Mouse (Mus musculus) liver, embryonic 14.5 days (tissue): ENCODE data around the gene Tsc22d2. TPM values are rescaled to one million over a fixed set of nuclear protein-coding genes. Genes with fewer than 3 reads are reported as not detected.
A peak's percentile ranks its signal among the peaks of the same experiment; 100 is the strongest.

Experiments used
- ATAC-seq: fragments of 200-750 bp; cut with Nextera tagmentation; 2 replicates; pipeline ENCODE4 v1.8.0; 2017; ENCODE audit warnings: moderate number of reproducible peaks, mild to moderate bottlenecking, moderate library complexity; ENCODE audit not compliant: insufficient read depth
- DNase-seq, 3 experiments: peaks; one replicate each; pipeline ENCODE4 v3.0.0-alpha.2; 2012 to 2013; ENCODE audit warnings: low read depth in 3 of 3, low spot score in 3 of 3
- H3K27ac ChIP-seq: fragments of 300-500 bp; sonication (generic); 2 replicates; pipeline ENCODE4 v1.5.1; 2014; ENCODE audit warnings: moderate library complexity, mild to moderate bottlenecking, control low read depth, inconsistent platforms
- H3K27me3 ChIP-seq: fragments of 300-500 bp; sonication (generic); 2 replicates; pipeline ENCODE4 v1.6.1; 2014; ENCODE audit warnings: mild to moderate bottlenecking, low read length, moderate library complexity; ENCODE audit not compliant: control insufficient read depth, insufficient read depth
- H3K36me3 ChIP-seq: fragments of 300-500 bp; sonication (generic); replicated peaks from 2 replicates; pipeline ENCODE4 v1.6.1; 2014; ENCODE audit warnings: low read depth; ENCODE audit not compliant: control insufficient read depth, insufficient read depth
- H3K4me1 ChIP-seq, 2 experiments: fragments of 200-500 bp in 1 of 2; fragments of 300-500 bp in 1 of 2; sonication (generic) in 1 of 2; replicated peaks; 2 replicates each; pipeline ENCODE4 v1.6.1; 2012 to 2014; ENCODE audit warnings: antibody characterized with exemption in 1 of 2, inconsistent platforms in 1 of 2, low read length in 1 of 2; ENCODE audit not compliant: control insufficient read depth in 2 of 2, insufficient read depth in 2 of 2
- H3K4me2 ChIP-seq: fragments of 300-500 bp; sonication (generic); 2 replicates; pipeline ENCODE4 v1.6.1; 2014; ENCODE audit warnings: low read depth, mild to moderate bottlenecking, control low read depth, moderate library complexity
- H3K4me3 ChIP-seq, 2 experiments: fragments of 200-500 bp in 1 of 2; fragments of 300-500 bp in 1 of 2; sonication (generic) in 1 of 2; 2 replicates each; pipeline ENCODE4 v1.5.1; 2012 to 2014; ENCODE audit warnings: low read depth in 2 of 2, low read length in 2 of 2, mild to moderate bottlenecking in 2 of 2, control low read depth in 1 of 2, inconsistent platforms in 1 of 2, moderate library complexity in 1 of 2; ENCODE audit not compliant: insufficient read depth in 1 of 2
- H3K9ac ChIP-seq: fragments of 300-500 bp; sonication (generic); replicated peaks from 2 replicates; pipeline ENCODE4 v1.6.1; 2014; ENCODE audit warnings: mild to moderate bottlenecking, control low read depth, moderate library complexity
- H3K9me3 ChIP-seq: fragments of 300-500 bp; sonication (generic); 2 replicates; pipeline ENCODE4 v1.6.1; 2016; ENCODE audit warnings: low read length, mixed read lengths; ENCODE audit not compliant: control insufficient read depth
- CTCF ChIP-seq: IDR thresholded peaks from 2 replicates; pipeline ENCODE4 v1.5.1; 2016; ENCODE audit warnings: antibody characterized with exemption, low read depth, control low read depth
- EP300 ChIP-seq: IDR thresholded peaks from 2 replicates; pipeline ENCODE4 v1.6.1; 2016; ENCODE audit warnings: antibody characterized with exemption, low read depth
- WGBS: fragments of 180-500 bp; shearing (Covaris S2); extraction: QIAGEN DNeasy Blood & Tissue Kit; methylation state at CpG from one replicate; pipeline ENCODE4 v1.1.7; 2014; ENCODE audit not compliant: insufficient replicate concordance; 5-methylcytosine and 5-hydroxymethylcytosine counted together
- polyA plus RNA-seq, 2 experiments: library from polyadenylated mRNA; depleted of rRNA in 1 of 2; stranded (reverse) in 1 of 2; unstranded in 1 of 2; fragments of >200 nt; fragmentation: Nextera tagmentation in 1 of 2; extraction: Ambion mirVana in 1 of 2; gene quantifications; 2 replicates each; pipeline versions ENCODE4 v1.2.1 to v1.2.3; 2012 to 2014

The Tsc22d2 gene
- polyA plus RNA-seq, 2 experiments, result 4.3 TPM

- ATAC-seq (no peak), DNase-seq (no peak)
- peaks cover 0 to 3% of the 10 kb centered on the region in 2 experiments; a peak in 1 of 4 replicates for H3K4me1 ChIP-seq
- TF ChIP-seq EP300, result no peak
- no peak for TF ChIP-seq CTCF
- H3K4me2 ChIP-seq, result no peak overlapping the region
- H3K36me3 ChIP-seq, result no peaks in the 10 kb centered on the region
- no peaks in the 10 kb centered on the region for H3K27me3 ChIP-seq
- no peaks in the 10 kb centered on the region for H3K9me3 ChIP-seq
- WGBS, result 61% methylated on average over 5 of the region's 5 CpGs
- no peak overlapping the region for H3K4me3 ChIP-seq
- no peak overlapping the region for H3K27ac ChIP-seq
- no peak overlapping the region for H3K9ac ChIP-seq
Observed at GRCm38 (mm10) chr3:58374281-58374680, 40.2 kb upstream of the Tsc22d2 start.

- ATAC-seq (no peak), DNase-seq (no peak)
- Histone ChIP-seq H3K27me3 (no peaks in the 10 kb centered on the region), H3K4me1 (peaks cover 0 to 3% of the 10 kb centered on the region in 2 experiments; a peak in 1 of 4 replicates), H3K9ac (no peak overlapping the region), H3K4me2 (no peak overlapping the region), H3K9me3 (no peaks in the 10 kb centered on the region), H3K4me3 (no peak overlapping the region), H3K36me3 (no peaks in the 10 kb centered on the region), H3K27ac (no peak overlapping the region)
- TF ChIP-seq CTCF (no peak), EP300 (no peak)
- WGBS, result 32% methylated on average over 3 of the region's 3 CpGs
Observed at GRCm38 (mm10) chr3:58376713-58377112, 37.8 kb upstream of the Tsc22d2 start.

DNA sequence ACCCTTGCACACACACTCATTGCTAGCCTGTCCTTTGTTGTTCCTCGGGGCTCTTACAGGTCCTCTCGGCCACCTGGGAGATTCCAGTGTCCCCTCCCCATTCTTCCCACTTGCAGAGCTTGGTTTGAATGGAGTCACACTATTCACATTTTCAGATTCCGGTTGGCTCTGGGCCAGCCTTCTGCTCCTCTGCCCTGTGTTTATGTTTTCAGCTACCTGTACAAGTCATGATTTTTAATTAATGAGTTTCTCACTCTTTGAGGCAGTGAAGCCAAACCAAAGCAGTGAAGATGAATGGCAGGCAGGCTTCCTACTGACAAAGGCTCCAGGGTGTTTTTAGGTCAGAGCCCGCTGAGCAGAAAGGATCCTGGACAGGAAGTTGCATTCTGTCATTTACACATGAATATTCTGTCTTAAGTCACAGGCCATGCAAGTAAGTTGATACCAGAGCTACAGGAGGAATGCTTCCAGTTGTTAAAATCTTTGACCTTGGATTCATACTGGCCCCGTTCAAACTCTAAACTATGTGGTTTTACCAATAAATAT is 36.9 kb upstream of the Tsc22d2 start:
- no peak overlapping the region for H3K27ac ChIP-seq
- H3K9ac ChIP-seq, result no peak overlapping the region
- no peaks in the 10 kb centered on the region for H3K9me3 ChIP-seq
- no peak for ATAC-seq
- H3K27me3 ChIP-seq, result no peaks in the 10 kb centered on the region
- H3K36me3 ChIP-seq, result no peaks in the 10 kb centered on the region
- H3K4me3 ChIP-seq, result no peak overlapping the region
- TF ChIP-seq CTCF (no peak), EP300 (no peak)
- H3K4me2 ChIP-seq, result no peak overlapping the region
- H3K4me1 ChIP-seq, result 0 out of 4 replicates have a peak, but pooled peaks cover 0 to under 1% of the 10 kb centered on the region in 2 experiments
- 50% methylated on average over 5 of the region's 5 CpGs for WGBS
- DNase-seq, result no peak

DNA sequence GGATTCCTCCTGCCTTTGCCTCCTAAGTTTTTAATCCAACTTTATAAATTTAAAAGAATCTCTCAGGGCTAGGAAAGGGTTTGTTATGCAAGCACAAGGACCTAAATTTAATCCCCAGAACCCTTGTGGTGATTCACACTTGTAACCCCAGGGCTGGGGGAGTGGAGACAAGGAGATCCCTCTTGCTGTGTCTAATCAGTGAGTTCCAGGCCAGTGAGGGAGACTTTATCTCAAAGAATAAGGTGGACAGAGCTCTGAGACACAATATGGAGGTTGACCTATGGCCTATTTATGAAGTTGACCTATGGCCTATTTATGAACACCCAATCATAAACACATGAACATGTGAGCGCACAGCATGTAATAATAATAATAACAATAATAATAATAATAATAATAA is 31.8 kb upstream of the Tsc22d2 start:
- H3K4me3 ChIP-seq, result no peak overlapping the region
- no peak overlapping the region for H3K4me2 ChIP-seq
- WGBS, result 71% methylated on average over 1 of the region's 1 CpGs
- DNase-seq, result peak in 1 of 3 experiments; percentile 2
- no peak overlapping the region for H3K27ac ChIP-seq
- no peaks in the 10 kb centered on the region for H3K27me3 ChIP-seq
- no peak overlapping the region for H3K9ac ChIP-seq
- H3K9me3 ChIP-seq, result no peaks in the 10 kb centered on the region
- H3K36me3 ChIP-seq, result no peaks in the 10 kb centered on the region
- no peaks in the 10 kb centered on the region for H3K4me1 ChIP-seq
- TF ChIP-seq EP300 (no peak), CTCF (no peak)
- no peak for ATAC-seq

DNA sequence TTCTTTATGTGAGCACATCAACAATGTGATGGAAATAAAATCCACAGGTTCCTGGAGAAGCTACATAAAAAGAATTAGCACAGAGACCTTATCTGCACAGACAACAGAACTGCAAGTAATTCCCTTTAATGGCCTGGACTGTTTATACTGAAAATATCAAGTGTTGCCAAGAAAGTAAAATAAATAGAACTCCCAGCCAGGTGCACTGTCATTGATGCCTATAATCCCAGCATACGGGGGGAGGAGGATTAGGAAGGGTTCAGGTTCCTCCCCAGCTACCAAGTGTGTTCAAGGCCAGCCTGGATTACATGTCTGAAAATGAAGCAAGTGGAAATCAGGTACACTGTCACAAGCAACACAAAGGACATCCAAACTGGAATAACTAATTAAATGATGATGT is 29.5 kb upstream of the Tsc22d2 start:
- no peaks in the 10 kb centered on the region for H3K36me3 ChIP-seq
- DNase-seq, result no peak
- TF ChIP-seq EP300, result no peak
- WGBS, result 55% methylated on average over 1 of the region's 1 CpGs
- H3K4me1 ChIP-seq, result no peaks in the 10 kb centered on the region
- H3K27me3 ChIP-seq, result no peaks in the 10 kb centered on the region
- no peak overlapping the region for H3K4me3 ChIP-seq
- no peak for ATAC-seq
- no peak overlapping the region for H3K27ac ChIP-seq
- no peak overlapping the region for H3K9ac ChIP-seq
- H3K4me2 ChIP-seq, result no peak overlapping the region
- H3K9me3 ChIP-seq, result no peaks in the 10 kb centered on the region

GRCm38 (mm10) chr3:58388731-58389130 is 25.8 kb upstream of the Tsc22d2 start:
- H3K4me1 ChIP-seq, result no peaks in the 10 kb centered on the region
- H3K27ac ChIP-seq, result no peak overlapping the region
- no peak overlapping the region for H3K9ac ChIP-seq
- H3K4me3 ChIP-seq, result no peak overlapping the region
- TF ChIP-seq EP300 (no peak), CTCF (no peak)
- no peaks in the 10 kb centered on the region for H3K36me3 ChIP-seq
- no peak overlapping the region for H3K4me2 ChIP-seq
- H3K9me3 ChIP-seq, result no peaks in the 10 kb centered on the region
- ATAC-seq (no peak), DNase-seq (no peak)
- 61% methylated on average over 4 of the region's 4 CpGs for WGBS
- no peaks in the 10 kb centered on the region for H3K27me3 ChIP-seq
